ENCODE assay signal across 10 mouse cellular contexts in genomic region chr10:64641576-64641975, GRCm38 (mm10).
DNase-seq lines count a peak whose midpoint lies in the region; ATAC-seq and TF ChIP-seq lines count a peak whose summit lies in the region.
"Had no signal": no experiment of that assay in that cellular context is flagged by ENCODE, and none has a peak within 500 bp of the region (broad histone marks: within the 10 kb centered on the region; RNA-seq: fewer than 3 reads in every experiment).

No protein-coding gene starts in this region.

- H3K36me3 ChIP-seq in midbrain, postnatal 0 days (ENCODE audit: insufficient read depth, low read length) = no peaks in the 10 kb centered on the region
- H3K36me3 ChIP-seq in midbrain, embryonic 13.5 days = no peaks in the 10 kb centered on the region
- no peaks in the 10 kb centered on the region for H3K36me3 ChIP-seq in hindbrain, embryonic 13.5 days
- H3K36me3 ChIP-seq: liver, embryonic 13.5 days had no signal

- H3K27me3 ChIP-seq in midbrain, postnatal 0 days (ENCODE audit: insufficient read depth, low read length) = no peaks in the 10 kb centered on the region
- H3K27me3 ChIP-seq in midbrain, embryonic 13.5 days = no peaks in the 10 kb centered on the region
- no peaks in the 10 kb centered on the region for H3K27me3 ChIP-seq in hindbrain, embryonic 13.5 days
- H3K27me3 ChIP-seq: liver, embryonic 13.5 days had no signal

- peak; percentile 43 for TF ChIP-seq CTCF in midbrain, postnatal 0 days (IDR thresholded peaks at IDR 0.05)

- no peak overlapping the region for H3K4me2 ChIP-seq in midbrain, postnatal 0 days (ENCODE audit: low read depth, low read length, poor library complexity, severe bottlenecking)
- H3K4me2 ChIP-seq in midbrain, embryonic 13.5 days (replicated peaks) = no peak overlapping the region
- H3K4me2 ChIP-seq in hindbrain, embryonic 13.5 days = no peak overlapping the region
- H3K4me2 ChIP-seq: liver, embryonic 13.5 days had no signal

- no peak overlapping the region for H3K9ac ChIP-seq in midbrain, postnatal 0 days (replicated peaks; ENCODE audit: low read length, poor library complexity, severe bottlenecking)
- no peak overlapping the region for H3K9ac ChIP-seq in midbrain, embryonic 13.5 days (replicated peaks)
- H3K9ac ChIP-seq in hindbrain, embryonic 13.5 days = no peak overlapping the region
- H3K9ac ChIP-seq: liver, embryonic 13.5 days had no signal

- peak; percentile 35 for DNase-seq in midbrain, postnatal 0 days (ENCODE audit: low spot score)
- DNase-seq in kidney, postnatal 25 days = peak; percentile 17 to 47
- DNase-seq in retina, postnatal 1 day = peak; percentile 56
- no peak for DNase-seq in cerebellum, adult 11-12 months
- DNase-seq: liver, embryonic 13.5 days had no signal

- no peaks in the 10 kb centered on the region for H3K9me3 ChIP-seq in midbrain, postnatal 0 days (ENCODE audit: low read length)
- H3K9me3 ChIP-seq in midbrain, embryonic 13.5 days = no peaks in the 10 kb centered on the region
- H3K9me3 ChIP-seq in hindbrain, embryonic 13.5 days = no peaks in the 10 kb centered on the region

- ATAC-seq in midbrain, postnatal 0 days (ENCODE audit: low FRiP score) = no peak
- no peak for ATAC-seq in midbrain, embryonic 13.5 days
- 0 out of 2 replicates have a peak, but pooled peaks have one; percentile 39 for ATAC-seq in hindbrain, embryonic 13.5 days (ENCODE audit: low FRiP score)
- ATAC-seq in CD4-positive, CD25-positive, alpha-beta regulatory T cell, adult 4 months = no peak
- ATAC-seq: intestine, embryonic 16.5 days had no signal

- WGBS in midbrain, postnatal 0 days = 65% methylated on average over 8 of the region's 8 CpGs
- 69% methylated on average over 8 of the region's 8 CpGs for WGBS in midbrain, embryonic 13.5 days
- 60% methylated on average over 8 of the region's 8 CpGs for WGBS in hindbrain, embryonic 13.5 days

- H3K27ac ChIP-seq in midbrain, postnatal 0 days (ENCODE audit: low read depth, low read length) = no peak overlapping the region
- H3K27ac ChIP-seq in midbrain, embryonic 13.5 days = no peak overlapping the region
- no peak overlapping the region for H3K27ac ChIP-seq in hindbrain, embryonic 13.5 days
- H3K27ac ChIP-seq: liver, embryonic 13.5 days had no signal

- H3K4me1 ChIP-seq in midbrain, postnatal 0 days (ENCODE audit: insufficient read depth, low read length) = no peaks in the 10 kb centered on the region
- no peaks in the 10 kb centered on the region for H3K4me1 ChIP-seq in midbrain, embryonic 13.5 days (replicated peaks)
- H3K4me1 ChIP-seq in hindbrain, embryonic 13.5 days (replicated peaks) = 0 out of 2 replicates have a peak, but pooled peaks cover 3% of the 10 kb centered on the region
- H3K4me1 ChIP-seq: liver, embryonic 13.5 days had no signal

- no peak overlapping the region for H3K4me3 ChIP-seq in midbrain, postnatal 0 days (ENCODE audit: low read depth, low read length)
- H3K4me3 ChIP-seq in midbrain, embryonic 13.5 days (replicated peaks) = no peak overlapping the region
- no peak overlapping the region for H3K4me3 ChIP-seq in hindbrain, embryonic 13.5 days
- H3K4me3 ChIP-seq: erythroblast, embryonic 14.5 days; liver, embryonic 13.5 days had no signal
